Mouse (Mus musculus) hindbrain, postnatal 0 days (tissue): ENCODE results near the gene Hist1h2bh. TPM values are rescaled to one million over a fixed set of nuclear protein-coding genes. Genes with fewer than 3 reads are reported as not detected.
"Not testable (repeated sequence)": the region's sequence is repeated elsewhere in the genome, so short reads cannot be mapped to it uniquely, and the experiment has no call there.

Source experiments
- ATAC-seq: fragments of 200-750 bp; cut with Nextera tagmentation; 2 replicates; pipeline ENCODE4 v1.8.0; 2017; ENCODE audit warnings: mild to moderate bottlenecking, moderate TSS enrichment, moderate library complexity
- DNase-seq: peaks from one replicate; pipeline ENCODE4 v3.0.0-alpha.2; 2015; ENCODE audit warnings: low spot score
- H3K27ac ChIP-seq: fragments of 300-500 bp; sonication (generic); 2 replicates; pipeline ENCODE4 v1.5.1; 2014; ENCODE audit warnings: mild to moderate bottlenecking
- H3K27me3 ChIP-seq: fragments of 300-500 bp; sonication (generic); 2 replicates; pipeline ENCODE4 v1.6.1; 2014; ENCODE audit warnings: low read length, mixed read lengths; ENCODE audit not compliant: insufficient read depth
- H3K36me3 ChIP-seq: fragments of 300-500 bp; sonication (generic); 2 replicates; pipeline ENCODE4 v1.6.1; 2014; ENCODE audit warnings: low read length, mixed read lengths; ENCODE audit not compliant: insufficient read depth
- H3K4me1 ChIP-seq: fragments of 300-500 bp; sonication (generic); 2 replicates; pipeline ENCODE4 v1.6.1; 2014; ENCODE audit warnings: antibody characterized with exemption, low read length, mixed read lengths; ENCODE audit not compliant: insufficient read depth
- H3K4me2 ChIP-seq: fragments of 300-500 bp; sonication (generic); 2 replicates; pipeline ENCODE4 v1.6.1; 2014; ENCODE audit warnings: low read depth, mild to moderate bottlenecking, low read length, moderate library complexity, mixed read lengths
- H3K4me3 ChIP-seq: fragments of 300-500 bp; sonication (generic); 2 replicates; pipeline ENCODE4 v1.5.1; 2014; ENCODE audit warnings: low read length
- H3K9ac ChIP-seq: fragments of 300-500 bp; sonication (generic); replicated peaks from 2 replicates; pipeline ENCODE4 v1.6.1; 2014; ENCODE audit warnings: mild to moderate bottlenecking, low read length, moderate library complexity, mixed read lengths
- H3K9me3 ChIP-seq: fragments of 300-500 bp; sonication (generic); 2 replicates; pipeline ENCODE4 v1.6.1; 2016; ENCODE audit warnings: low read length, mixed read lengths
- CTCF ChIP-seq: IDR thresholded peaks from 2 replicates; pipeline ENCODE4 v1.5.1; 2016; ENCODE audit warnings: antibody characterized with exemption, control low read depth, low read depth
- WGBS: fragments of 180-500 bp; shearing (Covaris S2); extraction: QIAGEN DNeasy Blood & Tissue Kit; methylation state at CpG from one replicate; pipeline ENCODE4 v1.1.7; 2014; 5-methylcytosine and 5-hydroxymethylcytosine counted together
- polyA plus RNA-seq: library from polyadenylated mRNA; unstranded; fragments of >200 nt; fragmentation: Nextera tagmentation; extraction: Ambion mirVana; gene quantifications from 2 replicates; pipeline ENCODE4 v1.2.1, GENCODE M21; 2015
- total RNA-seq: library from RNA; depleted of rRNA; stranded (reverse); fragments of >200 nt; gene quantifications from 2 replicates; pipeline ENCODE4 v1.2.3, GENCODE M21; 2014

Hist1h2bh gene
- total and polyA plus RNA-seq, 2 experiments from 2014 or later, result 0.13 to 65.9 TPM

DNA sequence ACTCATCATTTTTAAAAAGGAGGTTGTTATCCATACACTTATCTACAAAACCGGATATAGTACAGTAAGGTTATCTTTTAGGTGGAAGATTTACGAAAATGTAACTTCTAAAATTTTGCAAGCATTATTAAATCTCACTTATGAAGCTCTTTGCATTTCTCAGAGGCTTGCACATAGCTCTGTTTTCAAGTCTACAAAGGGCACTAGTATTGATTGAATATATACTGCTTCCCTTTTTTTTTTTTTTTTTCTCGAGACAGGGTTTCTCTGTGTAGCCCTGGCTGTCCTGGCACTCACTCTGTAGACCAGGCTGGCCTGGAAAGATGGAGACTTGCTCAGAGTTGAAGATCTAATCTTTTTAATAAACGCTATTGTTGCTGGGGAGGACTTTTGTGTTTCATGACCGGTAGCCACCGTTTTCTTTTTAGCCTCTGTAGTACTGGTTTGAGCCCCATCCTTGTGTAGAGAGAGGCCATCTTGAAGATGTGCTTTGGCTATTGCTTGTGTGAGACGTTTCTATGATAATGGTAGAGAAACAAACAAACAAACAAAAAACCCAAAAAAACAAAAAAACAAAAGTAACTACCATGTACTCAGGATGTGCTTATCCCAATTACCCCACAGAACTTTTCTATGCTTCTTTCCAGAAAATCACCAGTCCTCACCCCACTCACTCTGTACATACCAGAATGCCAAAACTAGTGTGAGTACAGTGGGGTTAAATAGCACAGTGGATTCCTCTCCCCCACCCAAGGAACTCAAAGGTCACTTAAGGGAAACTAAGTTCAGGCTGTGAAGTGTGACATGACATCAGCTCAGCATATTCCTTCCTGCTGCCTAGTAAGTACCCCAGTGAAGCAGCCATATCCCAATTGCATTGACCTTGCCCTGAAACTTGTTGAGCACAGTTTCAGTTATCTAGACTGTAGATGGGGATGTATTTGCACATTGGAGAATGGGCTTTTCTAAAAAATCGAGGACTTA lies 9.0 kb upstream of the Hist1h2bh start:
- no peaks in the 10 kb centered on the region for H3K36me3 ChIP-seq
- H3K4me1 ChIP-seq, result peaks cover 7% of the 10 kb centered on the region
- DNase-seq (no peak), ATAC-seq (no peak)
- peak overlapping the region; percentile 36 for H3K4me3 ChIP-seq
- H3K9ac ChIP-seq, result no peak overlapping the region
- 47% methylated on average over 8 of the region's 8 CpGs for WGBS
- H3K4me2 ChIP-seq, result peak overlapping the region; percentile 58
- H3K27me3 ChIP-seq, result no peaks in the 10 kb centered on the region
- no peak for TF ChIP-seq CTCF
- H3K27ac ChIP-seq, result peak overlapping the region; percentile 73
- H3K9me3 ChIP-seq, result no peaks in the 10 kb centered on the region

DNA sequence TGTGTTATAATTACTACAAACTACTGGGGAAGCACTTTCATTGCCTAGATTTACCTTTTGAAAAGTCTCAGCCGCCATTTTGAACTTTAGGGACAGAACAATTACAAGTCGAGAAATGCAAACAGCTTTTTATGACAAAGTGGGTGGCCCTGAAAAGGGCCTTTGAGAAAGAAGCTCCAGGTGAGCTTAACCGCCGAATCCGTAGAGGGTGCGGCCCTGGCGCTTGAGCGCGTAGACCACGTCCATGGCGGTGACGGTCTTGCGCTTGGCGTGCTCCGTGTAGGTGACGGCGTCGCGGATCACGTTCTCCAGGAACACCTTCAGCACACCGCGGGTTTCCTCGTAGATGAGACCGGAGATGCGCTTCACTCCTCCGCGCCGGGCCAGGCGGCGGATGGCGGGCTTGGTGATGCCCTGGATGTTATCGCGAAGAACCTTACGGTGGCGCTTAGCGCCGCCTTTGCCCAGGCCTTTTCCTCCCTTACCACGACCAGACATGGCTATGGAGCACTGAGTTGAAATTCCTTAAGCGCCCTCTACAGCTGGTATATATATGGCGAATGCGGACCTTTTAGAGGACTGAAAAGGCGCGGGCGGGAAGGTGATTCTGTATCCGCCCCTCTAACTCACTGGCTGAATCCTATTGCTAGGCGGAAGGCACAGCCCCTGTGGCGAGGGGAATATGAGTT lies 8.1 kb upstream of the Hist1h2bh start, which contains the start of gene Hist1h4f:
Hist1h4f (minus strand) TSS at position 503 of the 689 bp plus-strand sequence.
- DNase-seq (peak; percentile 96), ATAC-seq (peak; percentile 92)
- H3K36me3 ChIP-seq, H3K27me3 ChIP-seq, H3K9me3 ChIP-seq, H3K4me1 ChIP-seq: not testable (repeated sequence)
- Histone ChIP-seq H3K9ac (peak within 1 kb of the TSS; percentile 43; the same call in 1 of the 2 replicates), H3K27ac (peak within 1 kb of the TSS; percentile 73), H3K4me2 (peak within 1 kb of the TSS; percentile 58), H3K4me3 (peak within 1 kb of the TSS; percentile 36)
- TF ChIP-seq CTCF, result peak; percentile 71
- under 1% methylated on average over 42 of the region's 47 CpGs for WGBS

DNA sequence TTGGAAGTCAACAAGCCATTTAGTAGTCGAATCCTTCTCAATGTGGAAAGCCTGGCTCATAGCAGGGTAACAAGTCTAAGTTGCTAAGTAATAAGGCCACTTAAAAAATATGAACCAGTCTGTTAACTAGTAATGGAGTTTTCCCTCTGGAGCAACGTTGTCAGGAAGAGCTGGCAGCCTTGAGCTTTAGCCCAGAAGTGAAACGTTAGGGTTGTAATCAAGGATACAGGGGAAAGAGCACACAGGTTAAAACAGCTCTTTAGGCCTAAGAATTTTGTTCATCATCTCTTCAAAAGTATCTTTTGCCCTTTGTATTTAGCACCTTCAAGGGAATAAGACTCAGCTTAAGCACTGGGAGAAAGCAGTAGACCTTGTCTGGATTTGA lies 7.6 kb upstream of the Hist1h2bh start:
- no peaks in the 10 kb centered on the region for H3K36me3 ChIP-seq
- 11% methylated on average over 3 of the region's 3 CpGs for WGBS
- no peaks in the 10 kb centered on the region for H3K27me3 ChIP-seq
- peak overlapping the region; percentile 36 for H3K4me3 ChIP-seq
- peak overlapping the region; percentile 58 for H3K4me2 ChIP-seq
- DNase-seq (no peak), ATAC-seq (no peak)
- peak overlapping the region; percentile 73 for H3K27ac ChIP-seq
- peaks cover 7% of the 10 kb centered on the region for H3K4me1 ChIP-seq
- H3K9me3 ChIP-seq, result no peaks in the 10 kb centered on the region
- no peak for TF ChIP-seq CTCF
- H3K9ac ChIP-seq, result peak overlapping the region; percentile 43; the same call in 1 of the 2 replicates

DNA sequence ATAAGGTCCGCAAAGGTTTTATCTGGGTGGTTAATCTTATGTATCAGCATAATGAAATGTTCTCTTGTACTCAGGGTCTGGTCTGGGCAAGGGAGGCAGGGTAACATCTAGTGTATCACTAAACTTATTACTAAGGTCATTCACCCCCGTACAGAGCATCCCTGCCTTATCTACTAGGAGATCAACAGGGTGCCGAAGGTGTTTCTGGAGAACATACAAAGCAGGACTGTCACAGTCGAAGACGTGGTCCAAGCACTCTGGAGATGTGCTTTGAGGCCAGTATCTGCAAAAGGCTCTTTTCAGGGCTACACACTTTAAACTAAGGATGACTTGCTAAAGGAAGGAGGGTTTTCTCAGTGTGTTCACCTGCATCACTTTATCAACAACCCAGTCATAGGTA lies 3.5 kb upstream of the Hist1h2bh start:
- DNase-seq, result no peak
- H3K27ac ChIP-seq, result no peak overlapping the region
- WGBS, result 81% methylated on average over 5 of the region's 5 CpGs
- H3K4me1 ChIP-seq, result no peaks in the 10 kb centered on the region
- H3K27me3 ChIP-seq, result no peaks in the 10 kb centered on the region
- no peak for ATAC-seq
- H3K36me3 ChIP-seq, result no peaks in the 10 kb centered on the region
- no peak overlapping the region for H3K4me2 ChIP-seq
- TF ChIP-seq CTCF, result no peak
- H3K9ac ChIP-seq, result no peak overlapping the region
- H3K4me3 ChIP-seq, result no peak overlapping the region
- no peaks in the 10 kb centered on the region for H3K9me3 ChIP-seq

DNA sequence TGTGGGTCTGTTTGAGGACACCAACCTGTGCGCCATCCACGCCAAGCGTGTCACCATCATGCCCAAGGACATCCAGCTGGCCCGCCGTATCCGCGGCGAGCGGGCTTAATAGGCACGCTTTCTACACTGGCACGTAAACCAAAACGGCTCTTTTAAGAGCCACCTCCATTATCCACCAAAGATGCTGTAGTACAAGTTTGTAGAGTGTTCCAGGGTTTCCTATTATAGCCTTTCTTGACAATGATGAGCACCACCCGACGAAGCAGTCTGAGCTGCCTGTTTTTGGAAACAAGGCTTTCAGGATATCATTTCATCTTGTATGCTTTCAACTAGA lies 1.6 kb upstream of the Hist1h2bh start:
- not testable (repeated sequence) for H3K9me3 ChIP-seq, H3K36me3 ChIP-seq, H3K9ac ChIP-seq, H3K27me3 ChIP-seq, DNase-seq, H3K4me1 ChIP-seq, H3K27ac ChIP-seq, ATAC-seq
- peak overlapping the region; percentile 79; the same call in 1 of the 2 replicates for H3K4me2 ChIP-seq
- peak overlapping the region; percentile 47 for H3K4me3 ChIP-seq
- WGBS, result 0% methylated on average over 12 of the region's 14 CpGs

DNA sequence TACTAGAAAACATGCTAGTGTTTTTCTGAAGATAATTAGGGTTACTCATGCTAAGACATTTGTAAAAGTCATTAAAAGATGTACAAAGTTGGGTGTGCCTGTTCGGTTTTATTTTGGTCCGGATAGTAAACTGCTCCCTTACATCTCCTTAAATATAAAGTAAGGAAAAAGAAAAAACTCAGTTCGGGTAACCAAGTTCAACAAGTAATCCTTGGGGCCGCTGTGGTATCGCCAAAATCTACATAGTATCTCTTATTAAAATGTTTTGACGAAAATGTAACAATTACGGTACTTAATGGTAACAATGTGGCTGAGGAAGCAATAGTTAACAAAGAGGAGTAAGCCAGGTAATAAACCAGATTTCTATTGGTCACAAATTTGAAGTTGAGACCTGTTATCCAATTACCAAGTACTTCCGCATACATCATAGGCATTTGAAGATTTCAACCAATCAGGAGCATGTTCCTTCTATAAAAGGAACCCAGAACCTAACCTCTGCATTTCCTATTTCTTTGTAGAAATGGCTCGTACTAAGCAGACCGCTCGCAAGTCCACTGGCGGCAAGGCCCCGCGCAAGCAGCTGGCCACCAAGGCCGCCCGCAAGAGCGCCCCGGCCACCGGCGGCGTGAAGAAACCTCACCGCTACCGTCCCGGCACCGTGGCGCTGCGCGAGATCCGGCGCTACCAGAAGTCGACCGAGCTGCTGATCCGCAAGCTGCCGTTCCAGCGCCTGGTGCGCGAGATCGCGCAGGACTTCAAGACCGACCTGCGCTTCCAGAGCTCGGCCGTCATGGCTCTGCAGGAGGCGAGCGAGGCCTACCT lies 984 bp upstream of the Hist1h2bh start, which contains the start of gene Hist1h3f:
Hist1h3f (plus strand) TSS at position 88 of the 822 bp plus-strand sequence.
- H3K36me3 ChIP-seq, result no peaks in the 10 kb centered on the region
- peak within 1 kb of the TSS; percentile 47 for H3K4me3 ChIP-seq
- peak; percentile 96 for DNase-seq
- no peak for TF ChIP-seq CTCF
- no peaks in the 10 kb centered on the region for H3K27me3 ChIP-seq
- peak within 1 kb of the TSS; percentile 79 for H3K4me2 ChIP-seq
- H3K4me1 ChIP-seq, result no peaks in the 10 kb centered on the region
- peak; percentile 97 for ATAC-seq
- H3K9me3 ChIP-seq, result no peaks in the 10 kb centered on the region
- WGBS, result 1% methylated on average over 22 of the region's 45 CpGs
- H3K9ac ChIP-seq, result no peak within 1 kb of the TSS; the same call in 1 of the 2 replicates
- peak within 1 kb of the TSS; percentile 88 for H3K27ac ChIP-seq

DNA sequence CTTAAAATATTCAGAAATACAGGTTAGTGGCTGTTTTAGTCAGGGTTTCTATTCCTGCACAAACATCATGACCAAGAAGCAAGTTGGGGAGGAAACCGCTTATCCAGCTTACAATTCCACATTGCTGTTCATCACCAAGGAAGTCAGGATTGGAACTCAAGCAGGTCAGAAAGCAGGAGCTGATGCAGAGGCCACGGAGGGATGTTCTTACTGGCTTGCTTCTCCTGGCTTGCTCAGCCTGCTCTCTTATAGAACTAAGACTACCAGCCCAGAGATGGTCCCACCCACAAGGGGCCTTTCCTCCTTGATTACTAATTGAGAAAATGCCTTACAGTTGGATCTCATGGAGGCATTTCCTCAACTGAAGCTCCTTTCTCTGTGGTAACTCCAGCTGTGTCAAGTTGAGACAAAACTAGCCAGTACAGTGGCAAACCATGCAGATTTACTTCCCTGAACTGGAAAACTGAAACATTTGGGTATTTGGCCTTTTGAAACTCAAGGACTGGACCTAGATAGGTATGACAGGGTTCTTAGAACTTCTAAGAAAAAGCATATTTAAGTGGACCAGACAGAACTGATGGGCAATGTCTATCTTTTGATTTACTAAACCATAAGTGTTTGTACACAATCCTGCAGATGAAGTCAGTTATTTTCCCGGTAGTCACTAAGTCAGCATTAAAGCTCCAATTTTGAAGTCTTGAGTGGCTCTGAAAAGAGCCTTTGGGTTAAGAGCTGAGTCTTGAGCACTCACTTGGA lies 789 bp downstream of the Hist1h2bh start:
- peak overlapping the region; percentile 21; the same call in 1 of the 2 replicates for H3K9ac ChIP-seq
- ATAC-seq, H3K9me3 ChIP-seq, DNase-seq, H3K27me3 ChIP-seq, H3K36me3 ChIP-seq, H3K4me1 ChIP-seq: not testable (repeated sequence)
- peak overlapping the region; percentile 67; the same call in 1 of the 2 replicates for H3K27ac ChIP-seq
- peak overlapping the region; percentile 79 for H3K4me2 ChIP-seq
- WGBS, result 3% methylated on average over 3 of the region's 3 CpGs
- H3K4me3 ChIP-seq, result peak overlapping the region; percentile 47
